Mouse (Mus musculus) forebrain, embryonic 10.5 days (tissue): Measurements from ENCODE around the gene Arhgap28. TPM values are rescaled to one million over a fixed set of nuclear protein-coding genes. Genes with fewer than 3 reads are reported as not detected.
A peak's percentile ranks its signal among the peaks of the same experiment; 100 is the strongest.

Experiments
- DNase-seq: peaks from one replicate; pipeline ENCODE4 v3.0.0-alpha.2; 2017; ENCODE audit warnings: low spot score; ENCODE audit errors: extremely low spot score
- H3K27ac ChIP-seq: fragments of 300-500 bp; sonication (generic); 2 replicates; pipeline ENCODE4 v1.5.1; 2016; ENCODE audit warnings: mild to moderate bottlenecking
- H3K27me3 ChIP-seq: fragments of 300-500 bp; sonication (generic); 2 replicates; pipeline ENCODE4 v1.6.1; 2016; ENCODE audit warnings: mild to moderate bottlenecking; ENCODE audit not compliant: poor library complexity, severe bottlenecking
- H3K36me3 ChIP-seq: fragments of 300-500 bp; sonication (generic); replicated peaks from 2 replicates; pipeline ENCODE4 v1.6.1; 2016; ENCODE audit warnings: mild to moderate bottlenecking, moderate library complexity
- H3K4me1 ChIP-seq: fragments of 300-500 bp; sonication (generic); 2 replicates; pipeline ENCODE4 v1.6.1; 2016
- H3K4me3 ChIP-seq: fragments of 300-500 bp; sonication (generic); 2 replicates; pipeline ENCODE4 v1.5.1; 2016; ENCODE audit warnings: mild to moderate bottlenecking, moderate library complexity
- H3K9me3 ChIP-seq: fragments of 300-500 bp; sonication (generic); 2 replicates; pipeline ENCODE4 v1.6.1; 2016; ENCODE audit warnings: mild to moderate bottlenecking, moderate library complexity
- WGBS: fragments of 180-500 bp; shearing (Covaris S2); methylation state at CpG from one replicate; pipeline ENCODE4 v1.1.7; 2016; 5-methylcytosine and 5-hydroxymethylcytosine counted together
- polyA plus RNA-seq: library from polyadenylated mRNA; unstranded; fragments of >200 nt; fragmentation: Nextera tagmentation; extraction: Ambion mirVana; gene quantifications from 2 replicates; pipeline ENCODE4 v1.2.1, GENCODE M21; 2016

Arhgap28 gene
- polyA plus RNA-seq, 1 experiment from 2014 or later: 28.0 TPM

GRCm38 (mm10) chr17:67889481-67890325 lies 114.2 kb downstream of the Arhgap28 start:
- Histone ChIP-seq H3K4me1 (peaks cover 12% of the 10 kb centered on the region), H3K9me3 (no peaks in the 10 kb centered on the region), H3K27me3 (no peaks in the 10 kb centered on the region), H3K4me3 (no peak overlapping the region), H3K36me3 (peaks cover 2% of the 10 kb centered on the region; the same call in 1 of the 2 replicates), H3K27ac (no peak overlapping the region)
- WGBS: 64% methylated on average over 20 of the region's 20 CpGs
- no peak for DNase-seq

GRCm38 (mm10) chr17:67888081-67888480 lies 115.8 kb downstream of the Arhgap28 start:
- no peaks in the 10 kb centered on the region for H3K9me3 ChIP-seq

GRCm38 (mm10) chr17:67886326-67886725 lies 117.6 kb downstream of the Arhgap28 start:
- Histone ChIP-seq H3K4me3 (no peak overlapping the region), H3K27me3 (no peaks in the 10 kb centered on the region), H3K9me3 (no peaks in the 10 kb centered on the region), H3K27ac (no peak overlapping the region), H3K36me3 (peaks cover 12% of the 10 kb centered on the region), H3K4me1 (peaks cover 12% of the 10 kb centered on the region)
- no peak for DNase-seq
- WGBS: 89% methylated on average over 5 of the region's 5 CpGs

More at GRCm38 (mm10) chr17:67888081-67888480, 115.8 kb downstream of the Arhgap28 start:
- peaks cover 9% of the 10 kb centered on the region for H3K36me3 ChIP-seq
- no peak for DNase-seq
- peaks cover 12% of the 10 kb centered on the region for H3K4me1 ChIP-seq
- WGBS: 94% methylated on average over 9 of the region's 9 CpGs
- H3K4me3 ChIP-seq: no peak overlapping the region
- H3K27ac ChIP-seq: no peak overlapping the region
- H3K27me3 ChIP-seq: no peaks in the 10 kb centered on the region

GRCm38 (mm10) chr17:67877599-67877998 lies 126.3 kb downstream of the Arhgap28 start:
- 91% methylated on average over 12 of the region's 12 CpGs for WGBS
- Histone ChIP-seq H3K36me3 (peaks cover 44% of the 10 kb centered on the region), H3K27ac (no peak overlapping the region), H3K27me3 (no peaks in the 10 kb centered on the region), H3K9me3 (no peaks in the 10 kb centered on the region), H3K4me1 (no peaks in the 10 kb centered on the region), H3K4me3 (no peak overlapping the region)
- no peak for DNase-seq

- Histone ChIP-seq H3K27me3 (no peaks in the 10 kb centered on the region), H3K36me3 (peaks cover 68% of the 10 kb centered on the region), H3K9me3 (peaks cover 5% of the 10 kb centered on the region; the same call in 1 of the 2 replicates), H3K4me3 (no peak overlapping the region), H3K27ac (no peak overlapping the region), H3K4me1 (peaks cover 11% of the 10 kb centered on the region; the same call in 1 of the 2 replicates)
- WGBS: 72% methylated on average over 23 of the region's 23 CpGs
- peak; percentile 50 for DNase-seq
Observed at GRCm38 (mm10) chr17:67869731-67870601, 134.0 kb downstream of the Arhgap28 start.

GRCm38 (mm10) chr17:67866541-67867241 lies 137.2 kb downstream of the Arhgap28 start:
- Histone ChIP-seq H3K27me3 (no peaks in the 10 kb centered on the region), H3K36me3 (peaks cover 63% of the 10 kb centered on the region), H3K4me3 (no peak overlapping the region), H3K4me1 (peaks cover 11% of the 10 kb centered on the region; the same call in 1 of the 2 replicates), H3K27ac (peak overlapping the region; percentile 72), H3K9me3 (peaks cover 5% of the 10 kb centered on the region; the same call in 1 of the 2 replicates)
- no peak for DNase-seq
- 66% methylated on average over 20 of the region's 20 CpGs for WGBS

- Histone ChIP-seq H3K9me3 (peaks cover 5% of the 10 kb centered on the region; the same call in 1 of the 2 replicates), H3K27ac (peak overlapping the region; percentile 72; the same call in 1 of the 2 replicates), H3K4me1 (peaks cover 11% of the 10 kb centered on the region; the same call in 1 of the 2 replicates), H3K36me3 (peaks cover 56% of the 10 kb centered on the region), H3K27me3 (no peaks in the 10 kb centered on the region), H3K4me3 (no peak overlapping the region)
- WGBS: 71% methylated on average over 9 of the region's 9 CpGs
- DNase-seq: no peak
Observed at GRCm38 (mm10) chr17:67866026-67866425, 137.9 kb downstream of the Arhgap28 start.

- no peak for DNase-seq
- Histone ChIP-seq H3K4me1 (peaks cover 11% of the 10 kb centered on the region; the same call in 1 of the 2 replicates), H3K27me3 (no peaks in the 10 kb centered on the region), H3K36me3 (peaks cover 49% of the 10 kb centered on the region), H3K4me3 (no peak overlapping the region), H3K9me3 (peaks cover 5% of the 10 kb centered on the region; the same call in 1 of the 2 replicates), H3K27ac (no peak overlapping the region)
- 95% methylated on average over 3 of the region's 3 CpGs for WGBS
Observed at GRCm38 (mm10) chr17:67864912-67865311, 139.0 kb downstream of the Arhgap28 start.

- H3K4me3 ChIP-seq: no peak overlapping the region
- H3K27me3 ChIP-seq: no peaks in the 10 kb centered on the region
- 91% methylated on average over 10 of the region's 10 CpGs for WGBS
- H3K27ac ChIP-seq: no peak overlapping the region
- H3K36me3 ChIP-seq: peaks cover 45% of the 10 kb centered on the region
- no peak for DNase-seq
- peaks cover 11% of the 10 kb centered on the region; the same call in 1 of the 2 replicates for H3K4me1 ChIP-seq
- H3K9me3 ChIP-seq: peaks cover 5% of the 10 kb centered on the region; the same call in 1 of the 2 replicates
Observed at GRCm38 (mm10) chr17:67864363-67864762, 139.6 kb downstream of the Arhgap28 start.

GRCm38 (mm10) chr17:67861744-67862535 lies 142.0 kb downstream of the Arhgap28 start:
- Histone ChIP-seq H3K27ac (no peak overlapping the region), H3K36me3 (peaks cover 48% of the 10 kb centered on the region)
- 81% methylated on average over 16 of the region's 16 CpGs for WGBS

GRCm38 (mm10) chr17:67861080-67861630 lies 142.8 kb downstream of the Arhgap28 start:
- DNase-seq: no peak
- Histone ChIP-seq H3K27ac (no peak overlapping the region), H3K4me3 (no peak overlapping the region), H3K9me3 (no peaks in the 10 kb centered on the region), H3K27me3 (no peaks in the 10 kb centered on the region), H3K4me1 (peaks cover 4% of the 10 kb centered on the region; the same call in 1 of the 2 replicates), H3K36me3 (peaks cover 46% of the 10 kb centered on the region)
- WGBS: 91% methylated on average over 10 of the region's 10 CpGs

More at GRCm38 (mm10) chr17:67861744-67862535, 142.0 kb downstream of the Arhgap28 start:
- peak; percentile 58 for DNase-seq
- Histone ChIP-seq H3K9me3 (no peaks in the 10 kb centered on the region), H3K27me3 (no peaks in the 10 kb centered on the region), H3K4me3 (no peak overlapping the region), H3K4me1 (peaks cover 11% of the 10 kb centered on the region; the same call in 1 of the 2 replicates)
